Mouse (Mus musculus) neural tube, embryonic 15.5 days (tissue): ENCODE data around the gene Slc38a9. TPM values are rescaled to one million over a fixed set of nuclear protein-coding genes. Genes with fewer than 3 reads are reported as not detected.

Experiments used
- ATAC-seq: fragments of 200-750 bp; cut with Nextera tagmentation; 2 replicates; pipeline ENCODE4 v1.8.0; 2017; ENCODE audit warnings: mild to moderate bottlenecking, moderate TSS enrichment, moderate library complexity; ENCODE audit not compliant: low FRiP score
- H3K27ac ChIP-seq: fragments of 300-500 bp; sonication (generic); replicated peaks from 2 replicates; pipeline ENCODE4 v1.5.1; 2015; ENCODE audit warnings: mild to moderate bottlenecking, inconsistent platforms
- H3K27me3 ChIP-seq: fragments of 300-500 bp; sonication (generic); replicated peaks from 2 replicates; pipeline ENCODE4 v1.6.1; 2015; ENCODE audit warnings: inconsistent platforms
- H3K36me3 ChIP-seq: fragments of 300-500 bp; sonication (generic); 2 replicates; pipeline ENCODE4 v1.6.1; 2015; ENCODE audit warnings: inconsistent platforms
- H3K4me1 ChIP-seq: fragments of 300-500 bp; sonication (generic); 2 replicates; pipeline ENCODE4 v1.6.1; 2015; ENCODE audit warnings: inconsistent platforms
- H3K4me2 ChIP-seq: fragments of 300-500 bp; sonication (generic); 2 replicates; pipeline ENCODE4 v1.6.1; 2015; ENCODE audit warnings: inconsistent platforms, mild to moderate bottlenecking, moderate library complexity
- H3K4me3 ChIP-seq: fragments of 300-500 bp; sonication (generic); replicated peaks from 2 replicates; pipeline ENCODE4 v1.5.1; 2015; ENCODE audit warnings: mild to moderate bottlenecking, inconsistent platforms
- H3K9ac ChIP-seq: fragments of 300-500 bp; sonication (generic); replicated peaks from 2 replicates; pipeline ENCODE4 v1.6.1; 2015; ENCODE audit warnings: mild to moderate bottlenecking, inconsistent platforms
- H3K9me3 ChIP-seq: fragments of 300-500 bp; sonication (generic); replicated peaks from 2 replicates; pipeline ENCODE4 v1.6.1; 2016; ENCODE audit warnings: inconsistent platforms
- WGBS: fragments of 180-500 bp; shearing (Covaris S2); methylation state at CpG from one replicate; pipeline ENCODE4 v1.1.7; 2015; ENCODE audit warnings: mixed read lengths; 5-methylcytosine and 5-hydroxymethylcytosine counted together
- polyA plus RNA-seq: library from polyadenylated mRNA; unstranded; fragments of >200 nt; fragmentation: Nextera tagmentation; extraction: Ambion mirVana; gene quantifications from 2 replicates; pipeline ENCODE4 v1.2.1, GENCODE M21; 2015

Slc38a9 gene
- polyA plus RNA-seq, 1 experiment from 2014 or later = 25.1 TPM

DNA sequence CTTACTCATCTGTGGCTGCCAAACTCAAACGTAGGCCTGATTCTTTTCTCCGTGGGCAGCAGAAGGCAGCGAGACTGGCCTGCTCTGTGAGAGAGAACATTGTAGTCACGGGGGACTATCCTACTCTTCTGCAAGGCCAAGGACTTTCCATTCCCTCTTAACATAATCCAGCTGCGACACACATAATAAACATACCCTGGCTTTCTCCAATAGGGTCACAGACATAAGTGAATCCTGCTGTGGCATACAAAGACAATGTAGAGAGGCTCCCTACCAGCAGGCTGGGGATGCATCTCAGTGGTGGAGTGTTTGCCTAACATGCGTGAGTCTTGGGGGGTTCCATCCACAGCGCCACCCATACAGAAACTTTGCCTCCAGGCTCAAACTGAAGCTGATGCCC is 124.8 kb downstream of the Slc38a9 start:
- H3K27ac ChIP-seq = no peak overlapping the region

DNA sequence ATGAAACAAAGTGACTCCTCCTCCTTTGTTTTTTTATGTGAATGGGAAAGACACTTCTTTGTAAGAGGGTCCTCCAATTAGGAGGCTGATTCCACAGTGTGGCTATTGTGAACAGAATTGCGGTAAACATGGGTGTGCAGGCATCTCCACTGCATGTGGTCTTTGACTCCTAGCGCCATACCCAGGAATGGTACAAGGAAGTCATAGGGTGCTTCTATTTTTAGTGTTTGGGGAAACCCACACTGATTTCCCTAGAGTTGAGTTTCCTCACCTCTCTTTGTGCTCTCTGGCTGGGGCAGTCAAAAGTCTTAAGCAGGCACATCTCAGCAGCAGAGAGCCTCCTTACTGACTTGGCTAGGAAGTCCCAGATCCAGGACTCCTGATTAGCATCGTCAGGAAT is 125.6 kb downstream of the Slc38a9 start:
- H3K4me1 ChIP-seq = no peaks in the 10 kb centered on the region
- H3K36me3 ChIP-seq = no peaks in the 10 kb centered on the region
- H3K9me3 ChIP-seq = no peaks in the 10 kb centered on the region
- 29% methylated on average over 3 of the region's 3 CpGs for WGBS
- ATAC-seq = no peak
- H3K4me3 ChIP-seq = no peak overlapping the region
- no peak overlapping the region for H3K4me2 ChIP-seq
- H3K9ac ChIP-seq = no peak overlapping the region
- H3K27ac ChIP-seq = no peak overlapping the region
- H3K27me3 ChIP-seq = no peaks in the 10 kb centered on the region

More for the DNA sequence above, 124.8 kb downstream of the Slc38a9 start:
- H3K27me3 ChIP-seq = no peaks in the 10 kb centered on the region
- no peak overlapping the region for H3K4me2 ChIP-seq
- no peak overlapping the region for H3K4me3 ChIP-seq
- H3K4me1 ChIP-seq = no peaks in the 10 kb centered on the region
- 71% methylated on average over 7 of the region's 7 CpGs for whole genome bisulfite sequencing
- H3K36me3 ChIP-seq = no peaks in the 10 kb centered on the region
- H3K9me3 ChIP-seq = no peaks in the 10 kb centered on the region
- ATAC-seq = no peak
- no peak overlapping the region for H3K9ac ChIP-seq

DNA sequence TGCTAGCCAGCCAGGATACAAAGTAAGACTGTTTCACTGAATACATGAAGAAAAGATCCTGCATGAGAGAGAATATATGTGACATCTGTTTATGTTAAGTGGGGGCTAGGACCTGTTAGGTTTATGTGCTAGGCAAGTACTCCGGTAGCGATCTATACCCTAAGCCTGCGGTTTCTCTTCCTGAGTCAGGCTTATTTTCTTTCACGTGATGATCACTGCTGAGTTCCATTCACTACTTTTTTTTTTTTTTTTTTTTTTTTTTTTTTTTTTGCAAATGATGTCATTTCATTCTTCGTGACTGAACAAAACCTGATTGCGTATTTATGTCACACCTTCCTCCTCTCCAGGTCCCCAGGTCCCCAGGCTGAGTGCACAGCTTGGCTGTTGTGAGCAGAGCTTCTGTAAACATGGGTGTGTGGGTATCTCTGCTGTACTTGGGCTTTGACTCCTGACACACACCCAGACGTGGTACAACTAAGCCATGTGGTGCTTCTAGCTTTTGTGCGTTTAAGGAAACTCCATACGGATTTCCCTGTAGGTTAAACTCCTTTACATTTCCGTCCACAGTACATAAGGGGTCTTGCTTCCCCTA is 126.5 kb downstream of the Slc38a9 start:
- Histone ChIP-seq H3K4me2 (no peak overlapping the region), H3K27me3 (no peaks in the 10 kb centered on the region), H3K9me3 (no peaks in the 10 kb centered on the region), H3K36me3 (no peaks in the 10 kb centered on the region), H3K27ac (no peak overlapping the region), H3K4me3 (no peak overlapping the region), H3K9ac (no peak overlapping the region), H3K4me1 (no peaks in the 10 kb centered on the region)
- WGBS = 81% methylated on average over 10 of the region's 10 CpGs
- ATAC-seq = no peak

Other genes with a start within 250 kb of the Slc38a9 start
- gene Il6st, start 196.7 kb upstream of the Slc38a9 start, polyA plus RNA-seq = 25.2 and 25.6 TPM in 2 replicates
- gene Il31ra, start 66.4 kb upstream of the Slc38a9 start, polyA plus RNA-seq = 0.09 and 0.57 TPM in 2 replicates
- gene Ddx4, start 8.3 kb upstream of the Slc38a9 start, polyA plus RNA-seq = 0.88 and 1.1 TPM in 2 replicates
- gene Plpp1, start 140.0 kb downstream of the Slc38a9 start, polyA plus RNA-seq = 73.3 and 77.0 TPM in 2 replicates